Mouse (Mus musculus): Measurements from ENCODE around the gene Fhl1. TPM values are rescaled to one million over a fixed set of nuclear protein-coding genes. Genes with fewer than 3 reads are reported as not detected.

The Fhl1 gene
- 0.34 and 0.72 TPM in 2 replicates for total RNA-seq (2015)
- total RNA-seq (2017), result 0.44 TPM in 1 of 2 replicates, not detected in the other

DNA sequence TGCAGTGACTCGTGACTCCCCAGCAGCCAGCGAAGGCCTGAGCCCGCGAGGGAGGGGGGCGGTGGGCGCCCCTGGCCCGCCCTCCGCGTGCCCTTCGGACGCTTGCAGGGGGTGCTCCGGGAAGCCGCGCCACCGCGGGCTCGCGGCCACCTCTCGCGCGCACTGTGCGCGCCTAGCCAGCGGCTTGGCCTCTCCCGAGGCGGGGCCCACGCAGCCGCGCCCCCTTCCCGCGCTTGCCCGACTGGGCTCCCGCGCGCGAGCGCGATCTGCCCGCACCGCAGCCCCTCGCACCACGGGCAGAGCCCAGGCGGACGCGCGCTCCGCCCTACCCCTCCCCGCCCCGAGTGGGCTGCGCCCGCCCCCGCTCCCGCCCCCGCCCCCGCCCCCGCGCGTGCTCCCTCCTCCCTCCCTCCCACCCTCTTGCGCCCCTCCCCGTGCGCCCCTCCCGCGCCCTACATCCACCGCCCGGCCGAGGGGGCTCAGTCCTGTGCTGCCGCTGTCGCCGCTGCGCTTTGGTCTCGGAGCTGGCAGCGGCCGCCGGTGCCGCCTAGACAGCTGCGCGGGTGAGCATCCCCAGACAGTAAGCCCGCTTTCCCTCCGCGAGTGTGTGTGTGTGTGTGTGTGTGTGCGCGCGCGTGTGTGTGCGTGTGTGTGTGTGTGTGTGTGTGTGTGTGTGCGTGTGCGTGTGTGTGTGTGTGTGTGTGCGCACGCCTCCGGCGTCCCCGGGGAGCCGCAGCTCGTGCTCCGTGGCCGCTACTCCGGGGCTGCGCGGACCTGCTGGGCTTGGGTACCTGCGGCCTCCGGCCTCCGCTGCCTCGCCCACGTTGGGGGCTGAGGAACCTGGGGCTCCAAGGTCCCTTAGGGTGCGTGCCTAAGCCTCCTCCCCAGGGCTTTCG lies at the start of gene Fhl1:
Fhl1 (plus strand) TSS at position 482 of the 896 bp plus-strand sequence.
- ATAC-seq (replicated peaks; ENCODE audit: poor library complexity), result peak; percentile 50; the same call in 1 of the 2 replicates

DNA sequence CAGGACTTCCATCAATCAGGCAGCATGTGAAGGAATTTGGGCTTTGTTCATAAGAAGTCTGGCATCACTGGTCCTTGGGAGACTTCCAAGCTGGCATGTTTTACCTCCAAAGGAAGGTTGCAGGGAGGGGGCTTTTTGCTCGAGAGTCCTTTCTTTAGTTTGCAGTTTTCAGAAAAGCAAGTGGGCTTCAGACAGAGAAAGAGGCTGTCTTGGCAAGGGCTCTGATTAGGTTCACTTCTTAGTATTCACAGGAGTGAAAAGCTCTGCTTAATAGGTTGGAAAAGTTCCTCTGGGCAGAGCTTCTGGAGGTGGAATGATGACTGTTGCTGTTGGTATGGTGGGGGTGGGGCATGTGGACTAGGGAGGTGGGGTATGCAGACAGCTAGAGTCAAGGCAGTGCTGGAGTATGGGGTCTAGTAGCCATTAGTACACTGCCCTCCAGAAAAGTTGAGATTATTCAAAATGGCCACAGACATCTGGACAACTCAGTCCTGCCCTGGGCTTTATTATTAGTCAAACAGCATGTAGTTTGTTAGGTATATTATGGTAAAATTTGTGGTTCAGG lies 49.3 kb upstream of the Fhl1 start:
- no peak for ATAC-seq (replicated peaks; ENCODE audit: poor library complexity)

DNA sequence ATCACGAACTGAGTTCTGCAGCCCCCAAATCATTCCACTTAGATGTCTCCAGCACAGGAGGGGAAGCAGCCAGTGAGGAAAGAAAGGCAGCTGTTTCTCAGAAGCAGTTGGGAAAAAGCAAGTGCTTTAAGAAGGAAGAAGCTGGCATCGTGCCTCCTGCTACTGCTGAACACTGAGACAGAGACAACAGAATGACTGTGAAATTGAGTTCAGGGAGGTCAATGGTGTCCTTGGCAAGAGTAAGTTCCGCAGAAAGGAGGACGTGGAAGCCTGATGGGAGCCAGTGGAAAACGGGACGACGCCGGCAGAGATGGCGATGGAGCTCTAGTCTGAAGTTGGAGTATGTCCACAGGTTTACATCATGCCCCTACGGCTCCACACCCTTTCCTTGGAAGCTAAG lies 48.1 kb upstream of the Fhl1 start:
- no peak for ATAC-seq (replicated peaks; ENCODE audit: poor library complexity)

DNA sequence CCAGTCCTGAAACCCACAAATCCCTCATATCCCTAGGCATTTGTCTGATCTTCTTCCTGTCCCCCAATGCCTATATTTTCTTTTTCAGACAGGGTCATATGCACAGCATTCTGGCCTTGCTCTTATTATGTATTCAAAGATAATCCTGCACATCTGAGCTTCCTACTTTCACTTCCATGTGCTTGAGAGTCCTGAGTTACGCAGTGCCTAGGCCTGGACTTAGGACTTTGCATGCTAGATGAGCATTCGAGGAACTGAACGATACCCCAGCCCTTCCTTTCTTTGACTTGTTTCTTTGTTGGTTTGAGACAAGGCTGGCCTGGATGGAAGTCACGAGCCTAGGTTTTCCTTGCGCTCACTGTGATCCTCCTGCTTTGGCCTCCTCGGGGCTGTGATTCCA lies 39.0 kb upstream of the Fhl1 start:
- peak; percentile 46; the same call in 1 of the 2 replicates for ATAC-seq (replicated peaks; ENCODE audit: poor library complexity)

DNA sequence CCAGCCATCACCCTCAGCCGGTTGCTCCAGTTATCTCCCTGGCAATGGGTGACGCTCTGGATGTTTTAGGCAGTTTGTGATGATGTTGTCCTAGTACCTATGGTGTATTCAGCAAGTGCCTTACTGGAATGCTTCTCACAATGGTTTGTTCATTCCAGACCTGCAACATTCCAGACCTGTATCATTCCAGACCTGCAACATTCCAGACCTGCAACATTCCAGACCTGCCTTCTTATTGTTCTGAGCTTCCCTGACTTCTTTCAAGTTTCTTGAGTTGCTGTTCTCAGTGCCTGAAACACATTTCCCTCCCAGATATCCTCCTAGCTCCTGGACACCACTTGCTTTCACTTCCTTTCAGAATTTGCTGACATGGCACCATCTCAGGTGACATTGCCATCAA lies 37.0 kb upstream of the Fhl1 start:
- no peak for ATAC-seq (replicated peaks; ENCODE audit: poor library complexity)

DNA sequence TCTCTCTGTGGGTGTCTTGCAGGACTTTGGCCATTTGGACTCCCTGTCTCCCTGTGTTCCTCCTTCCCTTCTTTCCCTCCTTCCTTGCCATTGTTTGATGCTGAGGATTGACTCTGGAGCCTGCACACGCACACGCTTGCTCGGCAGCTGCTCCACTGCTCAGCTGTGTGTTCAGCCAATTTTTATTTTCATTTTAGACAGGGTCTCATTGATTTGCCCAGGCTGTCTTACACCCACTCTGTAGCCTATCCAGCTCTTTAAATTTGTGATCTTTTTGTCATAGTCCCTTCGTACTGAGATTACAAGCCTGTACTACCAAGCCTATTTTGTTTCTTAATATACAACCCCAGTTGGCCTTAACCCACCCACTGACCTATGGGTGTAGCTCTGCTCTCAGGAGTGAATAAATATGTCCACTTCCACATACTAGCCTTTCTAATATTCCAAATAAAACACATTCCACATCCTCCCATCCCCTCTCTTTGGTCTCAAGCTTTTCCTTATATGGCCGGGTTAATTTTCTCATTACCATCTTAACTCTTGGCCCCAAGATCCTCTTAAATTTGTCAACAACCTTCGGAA lies 34.3 kb upstream of the Fhl1 start:
- ATAC-seq (replicated peaks; ENCODE audit: poor library complexity), result no peak

DNA sequence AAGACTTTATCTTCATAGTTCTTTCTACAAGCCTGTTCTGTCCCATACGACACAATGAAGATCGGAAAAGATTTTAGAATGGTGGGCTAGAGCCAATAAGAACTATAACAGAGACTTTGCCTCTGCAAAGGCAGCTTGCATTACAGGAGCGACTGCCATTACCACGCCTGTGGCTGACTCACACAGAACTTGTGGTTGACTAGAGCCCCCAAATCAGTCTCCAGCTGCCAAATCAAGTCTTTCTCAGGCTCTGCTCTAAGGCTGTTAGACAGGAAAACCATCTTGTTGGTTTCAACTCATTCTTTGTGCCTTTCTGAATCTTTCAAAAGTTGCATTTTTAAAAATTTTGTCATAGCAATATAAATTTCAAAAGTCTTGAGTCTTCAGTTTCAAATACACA lies 33.7 kb upstream of the Fhl1 start:
- no peak for ATAC-seq (replicated peaks; ENCODE audit: poor library complexity)

DNA sequence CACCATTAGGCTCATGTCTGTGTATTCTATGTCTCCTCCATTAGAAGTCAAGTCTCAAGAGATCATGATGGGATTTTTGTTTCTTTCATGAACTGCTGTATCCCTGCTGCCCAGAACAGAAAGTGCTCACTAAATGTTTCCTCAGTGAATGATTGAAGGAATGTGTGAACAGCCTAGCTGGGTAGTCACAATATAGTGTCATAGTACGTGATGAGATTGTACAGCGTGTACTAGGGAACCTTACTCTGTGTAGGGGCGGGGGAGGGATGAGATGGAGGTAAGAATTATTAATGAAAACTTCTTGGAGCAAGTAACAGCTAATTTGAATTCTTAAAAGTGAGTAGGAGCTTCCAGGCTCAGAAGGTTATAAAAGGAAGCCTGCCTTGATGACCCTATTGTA lies 30.3 kb upstream of the Fhl1 start:
- no peak for ATAC-seq (replicated peaks; ENCODE audit: poor library complexity)

DNA sequence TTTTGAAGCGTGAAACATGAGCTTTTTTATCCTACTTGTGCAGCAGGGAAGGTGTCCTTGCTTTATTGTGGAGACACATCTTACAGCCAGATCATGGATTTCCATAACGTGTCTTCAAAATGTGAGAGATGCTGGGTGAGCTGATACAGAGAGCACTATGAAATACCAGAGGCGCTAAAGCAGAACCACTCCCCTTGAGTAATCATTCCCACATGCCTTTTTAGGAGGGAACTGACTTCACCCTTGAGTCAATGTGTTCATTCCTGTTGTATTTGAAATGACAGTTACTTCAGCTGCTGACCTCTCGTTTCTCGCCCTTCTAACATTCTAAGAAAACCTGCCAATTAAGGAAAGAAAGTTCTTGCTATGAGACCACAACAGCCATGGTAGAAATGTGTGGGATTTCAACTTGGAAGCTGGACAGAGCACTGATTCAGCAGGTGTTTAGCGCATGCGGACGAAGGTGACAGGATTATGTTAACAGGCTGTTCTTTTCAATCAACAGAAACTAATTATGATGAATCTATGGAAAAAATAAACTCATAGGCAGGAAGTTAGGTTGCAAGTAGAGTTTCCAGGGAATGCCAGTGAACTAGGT lies 27.5 kb upstream of the Fhl1 start:
- ATAC-seq (replicated peaks; ENCODE audit: poor library complexity), result no peak

DNA sequence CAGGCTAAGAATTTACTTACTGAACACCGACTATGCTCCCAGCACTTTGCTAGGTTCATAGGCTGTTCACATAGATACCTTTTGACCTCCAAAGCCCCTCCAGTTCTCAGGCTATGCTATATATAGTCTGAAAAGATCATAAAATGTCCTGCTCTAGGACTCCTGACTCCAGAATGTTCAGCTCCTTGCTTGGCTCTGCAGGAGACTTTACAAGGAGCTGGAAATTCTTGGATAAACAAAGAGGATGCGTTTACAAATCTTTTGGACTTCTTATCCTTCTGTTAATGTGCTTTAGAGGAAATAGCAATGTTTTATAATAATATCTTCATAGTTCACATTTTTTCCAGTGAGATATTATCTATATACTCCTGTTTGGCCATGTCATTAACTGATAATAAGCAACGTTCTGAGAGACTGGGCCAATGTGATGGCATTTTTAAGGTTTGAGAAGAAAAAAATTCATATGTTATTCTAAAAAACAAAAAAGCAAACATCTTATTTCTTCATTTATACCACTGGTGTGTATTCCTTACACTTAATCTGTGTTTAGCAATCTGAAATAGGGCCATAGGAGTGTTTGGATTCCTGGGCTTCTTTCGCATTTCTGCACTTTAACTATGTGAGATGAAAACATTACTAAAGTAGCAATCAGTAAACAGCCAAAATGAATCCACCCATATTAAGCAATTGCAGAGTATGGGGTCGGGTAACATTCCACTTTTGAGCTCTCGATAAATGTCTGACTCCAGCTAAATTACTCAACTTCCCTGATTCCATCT lies 22.8 kb upstream of the Fhl1 start:
- ATAC-seq (replicated peaks; ENCODE audit: poor library complexity), result no peak

DNA sequence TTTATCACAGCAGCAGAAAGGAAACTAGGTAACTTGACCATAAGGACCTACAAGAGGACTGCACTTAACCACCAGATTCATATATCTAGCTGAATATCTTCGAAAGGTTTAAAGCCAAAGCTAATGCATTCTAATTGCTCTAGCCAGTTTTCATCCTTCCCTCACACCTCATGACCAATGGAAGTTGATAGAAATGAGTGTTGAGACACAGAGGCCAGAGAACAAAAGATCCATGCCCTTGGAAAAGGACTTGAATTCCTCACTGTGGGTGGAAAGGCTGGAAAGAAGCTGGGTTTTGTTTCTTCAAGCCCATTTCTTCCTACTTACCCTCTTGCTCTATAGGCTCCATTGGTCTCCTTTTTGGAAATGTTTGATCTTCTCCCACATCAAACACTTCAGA lies 21.1 kb upstream of the Fhl1 start:
- no peak for ATAC-seq (replicated peaks; ENCODE audit: poor library complexity)

DNA sequence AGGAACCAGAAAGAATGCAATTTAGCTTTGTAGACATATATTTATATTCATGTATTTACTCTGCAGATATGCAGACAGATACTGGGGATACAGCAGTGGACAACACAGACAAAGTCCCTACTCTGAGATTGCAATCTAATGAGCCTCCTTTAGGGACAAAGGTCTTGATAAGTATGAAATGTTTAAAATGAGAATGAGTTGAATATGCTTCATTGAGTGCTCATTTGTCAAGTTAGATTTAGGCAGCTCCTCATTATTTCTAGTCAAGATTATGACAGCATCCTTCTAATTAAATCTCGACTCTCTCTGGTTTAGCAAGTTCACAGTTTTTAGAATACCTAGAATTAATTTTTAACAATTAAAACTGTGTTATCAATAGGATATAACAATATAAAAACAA lies 18.9 kb upstream of the Fhl1 start:
- ATAC-seq (replicated peaks; ENCODE audit: poor library complexity), result no peak

DNA sequence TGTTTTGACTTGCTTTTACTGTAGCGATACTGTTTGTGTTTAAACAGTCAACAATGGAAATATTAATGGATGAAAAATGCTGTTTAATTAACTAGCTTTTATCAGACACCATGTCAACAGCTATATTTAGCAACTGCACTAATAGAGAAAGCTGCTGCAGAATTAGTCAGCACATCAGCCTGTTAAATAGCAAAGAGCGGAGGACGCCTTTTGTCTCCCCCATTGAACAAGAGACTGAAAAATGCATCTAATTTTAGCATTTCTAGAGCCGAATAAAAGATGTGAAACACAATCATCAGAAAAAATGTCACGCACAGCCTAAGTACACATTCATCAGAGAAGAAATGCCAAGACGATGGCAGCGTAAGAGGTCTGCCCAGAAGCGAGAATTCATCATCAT lies 9.0 kb upstream of the Fhl1 start:
- ATAC-seq (replicated peaks; ENCODE audit: poor library complexity), result no peak

DNA sequence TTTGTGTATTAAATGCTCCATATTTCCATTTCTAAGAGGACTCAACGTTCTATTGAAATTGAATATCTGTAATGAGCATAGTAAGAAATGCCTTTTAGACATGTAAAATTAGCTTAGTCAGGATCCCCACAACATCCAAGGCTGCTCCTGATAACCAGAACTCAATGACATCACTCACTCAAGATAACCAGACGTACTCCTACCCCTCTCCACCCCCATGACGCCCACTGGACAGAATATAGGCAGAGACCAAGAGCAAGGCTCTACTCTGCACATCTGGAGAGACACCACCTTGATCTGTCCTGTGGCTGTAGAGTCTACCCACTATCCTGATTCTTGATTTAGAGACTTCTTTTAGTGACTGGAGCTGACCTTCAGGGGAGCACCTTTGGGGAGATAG lies 3.1 kb upstream of the Fhl1 start:
- peak; percentile 64 for ATAC-seq (replicated peaks; ENCODE audit: poor library complexity)

DNA sequence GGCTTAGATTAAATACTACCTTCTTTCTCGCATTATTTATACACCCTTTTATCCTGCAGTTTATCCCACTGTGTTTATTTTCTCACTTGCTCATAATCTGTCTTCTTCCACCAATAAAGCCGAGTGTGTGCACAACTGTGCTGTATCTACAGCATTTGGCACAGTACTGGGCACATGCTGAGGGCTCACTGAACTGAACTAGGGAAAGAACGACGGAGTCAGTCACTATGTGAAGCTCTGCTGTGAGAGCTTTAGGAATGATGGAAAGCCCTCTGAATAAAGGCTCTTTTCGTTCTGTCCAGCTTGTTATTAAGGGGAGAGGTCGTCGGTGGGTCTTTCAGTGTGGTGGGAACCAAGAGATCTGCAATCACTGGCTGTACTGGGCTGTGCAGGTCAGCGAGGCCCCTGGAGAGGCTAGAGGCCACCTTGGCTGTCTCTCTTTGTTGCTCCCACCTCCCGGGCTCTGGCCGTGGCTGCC lies 720 bp upstream of the Fhl1 start:
- no peak for ATAC-seq (replicated peaks; ENCODE audit: poor library complexity)

DNA sequence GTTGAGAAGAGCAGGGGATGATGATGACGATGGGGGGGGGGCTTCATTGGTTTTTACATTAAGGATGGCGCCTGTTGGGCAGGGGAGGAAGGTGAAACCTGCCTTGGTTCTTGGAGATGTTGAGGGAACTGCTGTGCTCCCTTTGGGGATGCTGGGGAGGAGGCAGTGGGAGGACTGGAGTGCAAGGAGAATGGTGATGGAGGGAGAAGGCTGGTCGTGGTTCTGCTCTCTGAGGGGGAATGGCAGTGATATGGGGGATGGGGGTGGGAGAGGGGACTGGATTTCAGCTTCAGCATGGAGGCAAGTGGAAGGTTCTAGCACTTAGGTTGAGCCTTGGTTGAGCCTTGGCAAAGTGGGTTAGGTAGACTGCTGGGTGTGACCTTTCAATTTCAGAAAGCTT lies 814 bp downstream of the Fhl1 start:
- ATAC-seq (replicated peaks; ENCODE audit: poor library complexity), result no peak

DNA sequence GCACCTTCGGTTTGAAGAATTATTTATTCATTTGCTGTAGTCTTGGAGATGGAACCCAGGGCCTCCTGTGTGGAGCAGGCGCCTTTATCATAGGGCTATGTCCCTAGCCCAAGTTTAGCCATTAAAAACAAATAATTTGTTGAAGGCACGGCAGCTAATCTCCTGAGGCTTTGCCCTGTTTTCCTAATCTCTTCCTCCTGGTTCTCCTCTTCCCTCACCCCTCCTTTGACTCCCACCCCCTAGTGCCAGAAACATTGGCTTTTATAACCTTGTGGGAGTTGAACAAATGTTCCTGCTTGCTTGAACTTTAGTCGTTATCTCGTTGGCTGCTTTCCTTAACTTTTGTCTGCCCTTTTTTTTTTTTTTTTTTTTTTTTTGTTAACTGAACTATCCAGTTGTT lies 2.8 kb downstream of the Fhl1 start:
- no peak for ATAC-seq (replicated peaks; ENCODE audit: poor library complexity)

DNA sequence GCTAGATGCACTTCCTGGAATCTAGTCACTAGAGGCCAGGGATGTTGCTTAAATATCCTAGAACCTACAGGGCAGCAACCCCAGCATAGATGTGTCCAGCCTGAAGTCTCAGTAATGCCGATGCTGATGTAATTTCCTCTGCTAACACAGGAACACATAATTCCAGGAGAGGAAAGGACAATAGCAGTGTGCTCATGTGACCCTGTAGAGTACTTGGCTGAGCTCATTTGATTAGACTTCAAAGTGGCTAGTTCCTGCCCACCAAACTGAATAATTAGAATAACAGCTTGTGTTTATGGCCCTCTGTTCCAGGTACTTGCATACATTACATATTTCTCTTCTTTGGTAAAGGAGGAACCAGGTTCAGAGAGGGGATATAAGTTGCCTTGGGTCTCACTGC lies 4.6 kb downstream of the Fhl1 start:
- no peak for ATAC-seq (replicated peaks; ENCODE audit: poor library complexity)

DNA sequence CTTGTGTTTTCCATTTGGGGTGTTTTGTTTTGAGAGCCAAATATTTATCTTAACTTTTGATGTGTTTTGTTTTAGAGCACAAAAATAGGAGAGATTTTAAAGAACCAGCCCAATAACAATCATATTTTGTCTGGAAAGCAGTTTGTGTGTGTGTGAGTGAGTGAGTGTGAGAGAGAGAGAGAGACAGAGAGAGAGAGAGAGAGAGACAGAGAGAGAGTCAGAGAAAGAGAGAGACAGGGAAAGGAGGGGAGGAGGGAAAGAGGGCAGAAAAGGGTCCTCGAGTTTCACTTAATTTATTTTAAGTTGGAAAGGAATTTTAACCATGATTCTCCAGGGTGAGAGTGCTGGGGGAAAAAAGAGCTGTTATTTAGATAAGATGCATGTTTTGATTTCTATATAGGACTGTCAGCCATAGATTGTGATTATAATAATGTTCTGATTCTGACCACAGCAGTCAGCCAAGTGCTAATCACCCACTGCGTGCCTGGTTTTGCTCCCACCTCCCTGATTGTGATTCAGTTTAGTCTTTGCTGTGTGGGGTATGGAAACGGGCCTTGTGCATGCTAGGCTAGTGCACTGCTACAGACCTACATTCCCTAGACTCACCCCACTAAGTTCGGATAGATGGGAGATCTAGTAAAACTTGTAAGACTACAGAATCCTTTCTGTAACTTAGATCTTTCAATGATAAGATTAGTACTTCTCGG lies 6.4 kb downstream of the Fhl1 start:
- ATAC-seq (replicated peaks; ENCODE audit: poor library complexity), result no peak

DNA sequence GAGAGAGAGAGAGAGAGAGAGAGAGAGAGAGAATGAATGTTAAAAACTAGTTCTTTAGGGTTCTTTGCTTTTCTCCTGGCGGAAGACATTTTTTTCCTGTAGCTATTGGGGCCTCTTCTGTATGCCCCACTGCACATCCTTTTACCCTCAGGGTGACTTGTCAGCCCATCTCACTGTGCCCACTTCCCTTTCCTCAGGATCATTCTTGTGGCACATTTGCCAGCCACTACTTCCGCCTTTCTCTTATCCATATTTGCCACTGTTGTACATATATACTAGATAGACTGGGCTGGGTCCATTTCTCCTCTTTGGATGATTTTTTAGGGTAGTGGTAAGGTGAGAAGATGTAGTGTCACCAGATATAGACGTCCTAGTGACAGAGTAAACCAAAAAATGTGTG lies 9.8 kb downstream of the Fhl1 start:
- ATAC-seq (replicated peaks; ENCODE audit: poor library complexity), result peak; percentile 91

Data from megakaryocyte progenitor cell, adult 5-6 weeks (primary cell).